17 mouse cellular contexts compared by ENCODE assay signal in the genomic region with DNA sequence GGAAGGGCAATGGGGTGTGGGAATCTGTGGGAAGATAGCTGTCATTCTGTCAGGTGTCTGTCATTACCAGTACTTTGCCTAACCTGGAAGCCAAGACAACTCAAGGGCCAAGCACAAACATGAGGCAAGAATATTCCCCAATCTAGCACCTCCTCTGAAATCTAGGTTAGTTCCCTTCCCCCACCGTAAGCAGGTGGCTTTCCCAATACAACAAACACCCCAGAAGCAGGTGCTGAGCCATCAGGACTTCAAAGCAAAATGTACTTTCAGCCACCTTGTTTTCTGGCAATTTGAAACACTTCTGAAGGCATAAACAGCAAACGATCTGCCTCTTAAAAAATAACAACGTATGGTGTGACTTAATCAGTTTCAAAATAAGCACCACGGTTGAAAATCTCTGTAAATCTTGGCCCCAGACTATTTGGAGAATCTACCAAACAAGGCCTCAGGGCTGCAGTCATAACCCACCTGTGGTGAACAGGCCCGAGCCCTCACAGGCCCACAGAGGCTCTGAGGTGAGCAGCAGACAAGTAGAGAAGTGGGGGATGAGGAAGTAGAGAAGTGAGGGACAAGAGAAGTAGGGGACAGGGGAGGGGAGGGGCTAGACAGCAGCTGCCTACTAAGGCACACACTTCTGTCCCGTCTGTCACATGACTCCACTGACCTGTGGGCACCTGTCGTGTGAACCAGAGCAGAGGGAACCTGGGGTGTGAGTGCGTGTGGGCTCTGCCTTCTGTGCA. TPM values are rescaled to one million over a fixed set of nuclear protein-coding genes. Genes with fewer than 3 reads are reported as not detected.
DNase-seq lines count a peak whose midpoint lies in the region; TF ChIP-seq lines count a peak whose summit lies in the region.
"Had no signal": no experiment of that assay in that cellular context is flagged by ENCODE, and none has a peak within 500 bp of the region (broad histone marks: within the 10 kb centered on the region; RNA-seq: fewer than 3 reads in every experiment).

No protein-coding gene starts in this region.

- no peak overlapping the region for H3K4me3 ChIP-seq in cerebellum, adult 2 months (replicated peaks; ENCODE audit: insufficient read depth, low read depth, low read length)
- peak overlapping the region; percentile 11 for H3K4me3 ChIP-seq in megakaryocyte, embryonic 14.5 days (replicated peaks)
- H3K4me3 ChIP-seq: heart, adult 2 months; limb, embryonic 13.5 days had no signal

- peak in 1 of 2 experiments; percentile 40 for DNase-seq in cerebellum, adult 2 months
- no peak for DNase-seq in cerebellum, adult 8-10 months
- peak; percentile 33 to 49 for DNase-seq in spleen, postnatal 36 days (ENCODE audit: low spot score in 2 of 2)
- no peak for DNase-seq in spleen, postnatal 14 days (ENCODE audit: low spot score in 2 of 2)
- peak; percentile 65 for DNase-seq in thymus, postnatal 25 days
- DNase-seq in embryo, embryonic 10.5 days (ENCODE audit: low spot score) = no peak
- no peak for DNase-seq in kidney, postnatal 36 days
- DNase-seq: cerebellum, postnatal 10 days; heart, postnatal 4 days; kidney, adult 11 months; kidney, postnatal 4 days; liver, postnatal 0 days had no signal

- 11% methylated on average over 8 of the region's 8 CpGs for WGBS in cerebellum, adult 2 months

- H3K4me1 ChIP-seq in cerebellum, adult 2 months (ENCODE audit: control insufficient read depth, insufficient read depth, low read length) = peaks cover 57% of the 10 kb centered on the region
- H3K4me1 ChIP-seq in megakaryocyte, embryonic 14.5 days = peaks cover 70% of the 10 kb centered on the region

- H3K27ac ChIP-seq in cerebellum, adult 2 months (ENCODE audit: insufficient read depth, low read length) = peak overlapping the region; percentile 64
- H3K27ac ChIP-seq: heart, adult 2 months; limb, embryonic 13.5 days had no signal

- no peaks in the 10 kb centered on the region for H3K36me3 ChIP-seq in megakaryocyte, embryonic 14.5 days (replicated peaks; ENCODE audit: low read length)
- H3K36me3 ChIP-seq: limb, embryonic 13.5 days had no signal

- H3K9me3 ChIP-seq in megakaryocyte, embryonic 14.5 days = no peaks in the 10 kb centered on the region
- H3K9me3 ChIP-seq: limb, embryonic 13.5 days had no signal

- TF ChIP-seq CTCF in cerebellum, adult 2 months (IDR thresholded peaks at IDR 0.05; ENCODE audit: borderline replicate concordance, insufficient read depth, low read depth, low read length) = no peak

- TF ChIP-seq POLR2A in cerebellum, adult 2 months (IDR thresholded peaks at IDR 0.05; ENCODE audit: borderline replicate concordance, insufficient read depth, low read length) = no peak

- no peaks in the 10 kb centered on the region for H3K27me3 ChIP-seq in cerebellum, adult 2 months (ENCODE audit: control insufficient read depth, insufficient read depth, low read length)
- H3K27me3 ChIP-seq in megakaryocyte, embryonic 14.5 days (replicated peaks) = peaks cover 5% of the 10 kb centered on the region
- H3K27me3 ChIP-seq: limb, embryonic 13.5 days had no signal

RNA-seq across cellular contexts. Expression of a gene that starts 45.1 kb away (rescaled TPM):
- 91.6 and 96.5 TPM in 2 replicates for polyA plus RNA-seq in cerebellum, adult 2 months (2012; rRNA removed)
- polyA plus RNA-seq in megakaryocyte, embryonic 14.5 days (2012; ENCODE audit: insufficient read depth, low replicate concordance) = 12.3 and 31.0 TPM in 2 replicates

RNA-seq across cellular contexts. Expression of a gene that starts 55.6 kb away (rescaled TPM):
- polyA plus RNA-seq in cerebellum, adult 2 months (2012; rRNA removed) = 62.9 and 69.5 TPM in 2 replicates
- polyA plus RNA-seq in megakaryocyte, embryonic 14.5 days (2012; ENCODE audit: insufficient read depth, low replicate concordance) = 0.37 and 4.0 TPM in 2 replicates

RNA-seq across cellular contexts. Expression of a gene that starts 55.7 kb away (rescaled TPM):
- polyA plus RNA-seq in cerebellum, adult 2 months (2012; rRNA removed) = 1.4 and 1.7 TPM in 2 replicates
- polyA plus RNA-seq in megakaryocyte, embryonic 14.5 days (2012; ENCODE audit: insufficient read depth, low replicate concordance) = 0.15 TPM in 1 of 2 replicates, not detected in the other
- polyA plus RNA-seq: activated CD4-positive, CD25-positive, alpha-beta regulatory T cell, adult 4 months; forebrain, embryonic 11.5 days; heart, adult 2 months; limb, embryonic 13.5 days; liver, postnatal 0 days had no signal

Comparison
In these comparisons a context has a peak if more than half of its experiments do, and no peak if none do; other contexts are left out.
1. DNase-seq: peak in spleen, postnatal 36 days (2 of 2) and thymus, postnatal 25 days (single experiment); none in cerebellum, adult 8-10 months (single experiment), spleen, postnatal 14 days (0 of 2), embryo, embryonic 10.5 days (single experiment) and kidney, postnatal 36 days (0 of 2).
2. RNA of a gene that starts 55.6 kb away (polyA plus RNA-seq): 62.9 to 69.5 TPM in cerebellum, adult 2 months; 0.37 to 4.0 TPM in megakaryocyte, embryonic 14.5 days; every median in the first group is over 10 times any median in the second.